Mouse (Mus musculus) left cerebral cortex, adult 6 months (tissue): ENCODE measurements around the gene Necab3. TPM values are rescaled to one million over a fixed set of nuclear protein-coding genes. Genes with fewer than 3 reads are reported as not detected.

Experiments used
- long read RNA-seq, 2 experiments: library from polyadenylated mRNA; unstranded; transcript quantifications; one replicate each; pipeline ENCODE4 v2.0.0; 2019 to 2020
- polyA plus RNA-seq: library from polyadenylated mRNA; unstranded; fragments of <200 nt; fragmentation: Nextera tagmentation; gene quantifications from 2 replicates; pipeline ENCODE4 v1.2.3, GENCODE M21; 2021

The Necab3 gene
- 98.1 and 105 TPM in 2 replicates for polyA plus RNA-seq
- long read RNA-seq, experiment 1, transcript Necab3-201 (13 exons, 1,829 nt) = major isoform, 407 of 609 reads
- long read RNA-seq, experiment 1, partial matches to known transcripts = 37 of 609 reads
- long read RNA-seq, experiment 1, other reads (novel, unspliced or antisense) = 164 of 609 reads
- long read RNA-seq, experiment 2, transcript Necab3-201 (13 exons, 1,829 nt) = major isoform, 97 of 163 reads
- long read RNA-seq, experiment 2, partial matches to known transcripts = 22 of 163 reads
- long read RNA-seq, experiment 2, other reads (novel, unspliced or antisense) = 44 of 163 reads

GRCm38 (mm10) chr2:154558264-154559039, at the start of gene Necab3:
TSS of gene Necab3 (minus strand) at chr2:154558890.

DNA sequence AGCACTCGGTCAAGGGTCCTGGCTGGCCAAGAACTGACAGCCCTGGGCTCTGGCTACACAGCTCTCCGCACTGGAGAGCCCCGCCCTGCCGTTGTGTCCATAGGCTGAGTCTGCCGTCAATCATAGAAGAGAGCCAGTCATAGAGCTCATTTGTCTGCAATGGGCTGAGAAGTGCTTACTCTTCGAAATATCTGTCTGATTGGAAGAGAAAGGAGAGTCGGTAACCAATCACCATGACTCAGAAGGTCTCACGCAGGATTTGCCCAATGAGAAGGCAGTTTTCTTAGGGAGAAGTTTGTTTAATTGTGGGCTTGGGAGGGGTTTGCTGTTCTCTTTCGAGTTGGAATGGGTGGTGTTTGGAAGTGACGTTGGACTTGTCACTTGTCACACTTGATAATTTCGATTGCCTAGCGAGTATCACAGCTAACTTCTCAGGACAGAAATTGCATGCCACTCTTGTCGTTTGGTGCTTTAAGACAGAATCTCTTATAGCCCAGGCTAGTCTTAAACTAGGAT, 45.0 kb upstream of the Necab3 start, which contains the start of gene Pxmp4:
TSS of gene Pxmp4 (minus strand) at position 71 of the 516 bp plus-strand sequence.

DNA sequence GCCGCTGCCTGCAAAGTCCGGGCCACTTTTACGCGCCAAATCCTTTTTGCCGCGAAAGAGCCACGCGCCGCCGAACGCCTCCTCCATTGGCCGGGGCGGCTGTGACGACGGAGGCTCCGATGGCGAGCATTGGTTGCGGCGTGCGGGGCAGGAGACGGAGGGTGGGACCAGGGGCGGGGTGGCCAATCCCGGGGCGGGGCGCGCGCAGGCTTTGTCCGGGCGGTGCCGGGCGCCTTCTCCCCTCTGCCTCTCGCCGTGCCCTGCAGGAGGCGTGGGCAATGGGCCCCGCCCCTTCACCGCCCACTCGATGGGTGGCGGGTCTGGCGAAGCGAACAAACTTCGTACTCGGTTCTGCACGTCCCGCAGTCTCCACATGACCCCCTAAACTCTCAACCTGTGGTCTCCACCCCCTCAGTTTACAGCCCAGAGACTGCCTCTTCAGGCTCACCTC, 11.2 kb upstream of the Necab3 start, which contains the start of gene E2f1:
TSS of gene E2f1 (minus strand) at position 57 of the 451 bp plus-strand sequence.

GRCm38 (mm10) chr2:154551476-154551875, 7.2 kb downstream of the Necab3 start, which contains the start of gene Actl10:
TSS of gene Actl10 (plus strand) at chr2:154551776.

GRCm38 (mm10) chr2:154546711-154547110, 12.0 kb downstream of the Necab3 start, which contains the start of gene 1700003F12Rik:
TSS of gene 1700003F12Rik (plus strand) at chr2:154547085.

Other genes with a start within 250 kb of the Necab3 start
- gene Cdk5rap1, start 185.9 kb downstream of the Necab3 start, polyA plus RNA-seq = 5.6 and 7.2 TPM in 2 replicates
- gene Snta1, start 150.8 kb downstream of the Necab3 start, polyA plus RNA-seq = 6.9 and 20.0 TPM in 2 replicates
- 36.8 and 53.1 TPM in 2 replicates for gene Cbfa2t2, start 122.4 kb downstream of the Necab3 start, polyA plus RNA-seq
- gene 1700003F12Rik, start 11.8 kb downstream of the Necab3 start, polyA plus RNA-seq = 1.1 and 1.3 TPM in 2 replicates
- not detected in 2 replicates for gene Actl10, start 7.1 kb downstream of the Necab3 start, polyA plus RNA-seq
- gene E2f1, start 11.0 kb upstream of the Necab3 start, polyA plus RNA-seq = 6.2 and 11.3 TPM in 2 replicates
- 19.8 and 23.0 TPM in 2 replicates for gene Pxmp4, start 44.8 kb upstream of the Necab3 start, polyA plus RNA-seq
- 1.1 and 1.2 TPM in 2 replicates for gene Zfp341, start 54.4 kb upstream of the Necab3 start, polyA plus RNA-seq
- gene 4930519P11Rik, start 54.5 kb upstream of the Necab3 start, polyA plus RNA-seq = 0.28 TPM in 1 of 2 replicates, not detected in the other
- 15.5 and 19.3 TPM in 2 replicates for gene Chmp4b, start 92.8 kb upstream of the Necab3 start, polyA plus RNA-seq
- not detected in 2 replicates for gene Gm14214, start 211.1 kb upstream of the Necab3 start, polyA plus RNA-seq
- gene Raly, start 232.2 kb upstream of the Necab3 start, polyA plus RNA-seq = 31.9 and 43.4 TPM in 2 replicates
- gene a, start 232.5 kb upstream of the Necab3 start, polyA plus RNA-seq = 0.47 and 0.90 TPM in 2 replicates